Mouse (Mus musculus): ENCODE data around the gene Tmbim4. TPM values are rescaled to one million over a fixed set of nuclear protein-coding genes. Genes with fewer than 3 reads are reported as not detected.
"Not testable (repeated sequence)": the region's sequence is repeated elsewhere in the genome, so short reads cannot be mapped to it uniquely, and the experiment has no call there.

Tmbim4 gene
- polyA plus RNA-seq, 1 experiment from 2014 or later = 114 TPM

- 77% methylated on average over 13 of the region's 13 CpGs for WGBS
- Histone ChIP-seq H3K9me3 (ENCODE audit: control insufficient read depth, low read length) (no peaks in the 10 kb centered on the region), H3K4me2 (no peak overlapping the region), H3K27ac (ENCODE audit: low read depth, low read length) (no peak overlapping the region), H3K36me3 (ENCODE audit: control insufficient read depth, insufficient read depth, low read length) (no peaks in the 10 kb centered on the region), H3K27me3 (replicated peaks; ENCODE audit: control insufficient read depth, insufficient read depth, low read length) (peaks cover 11% of the 10 kb centered on the region), H3K4me1 (replicated peaks; ENCODE audit: control insufficient read depth, insufficient read depth, low read length) (peaks cover 3% of the 10 kb centered on the region), H3K4me3 (ENCODE audit: low read depth, low read length) (no peak overlapping the region), H3K9ac (ENCODE audit: low read depth, low read length) (no peak overlapping the region)
- DNase-seq (ENCODE audit: low spot score) (no peak), ATAC-seq (replicated peaks; ENCODE audit: low FRiP score) (no peak)
Measured at GRCm38 (mm10) chr10:120204591-120205210, 3.3 kb downstream of the Tmbim4 start.

GRCm38 (mm10) chr10:120208015-120208414, 6.6 kb downstream of the Tmbim4 start:
- Histone ChIP-seq H3K27me3 (replicated peaks; ENCODE audit: control insufficient read depth, insufficient read depth, low read length) (no peaks in the 10 kb centered on the region), H3K9me3 (ENCODE audit: control insufficient read depth, low read length) (no peaks in the 10 kb centered on the region), H3K4me2 (no peak overlapping the region), H3K4me3 (ENCODE audit: low read depth, low read length) (no peak overlapping the region), H3K4me1 (replicated peaks; ENCODE audit: control insufficient read depth, insufficient read depth, low read length) (peaks cover 8% of the 10 kb centered on the region; the same call in 1 of the 2 replicates), H3K27ac (ENCODE audit: low read depth, low read length) (no peak overlapping the region), H3K9ac (ENCODE audit: low read depth, low read length) (no peak overlapping the region), H3K36me3 (ENCODE audit: control insufficient read depth, insufficient read depth, low read length) (no peaks in the 10 kb centered on the region)
- WGBS = 73% methylated on average over 8 of the region's 8 CpGs
- DNase-seq (ENCODE audit: low spot score) = no peak
- ATAC-seq (replicated peaks; ENCODE audit: low FRiP score) = no peak

GRCm38 (mm10) chr10:120208575-120209538, 7.5 kb downstream of the Tmbim4 start:
- H3K9ac ChIP-seq (ENCODE audit: low read depth, low read length) = peak overlapping the region; percentile 94
- 3% methylated on average over 53 of the region's 53 CpGs for WGBS
- H3K27ac ChIP-seq (ENCODE audit: low read depth, low read length) = peak overlapping the region; percentile 29; the same call in 1 of the 2 replicates
- no peaks in the 10 kb centered on the region for H3K9me3 ChIP-seq (ENCODE audit: control insufficient read depth, low read length)
- ATAC-seq (replicated peaks; ENCODE audit: low FRiP score) = peak; percentile 88
- H3K4me1 ChIP-seq (replicated peaks; ENCODE audit: control insufficient read depth, insufficient read depth, low read length) = peaks cover 8% of the 10 kb centered on the region; the same call in 1 of the 2 replicates
- DNase-seq (ENCODE audit: low spot score) = peak; percentile 82
- H3K4me3 ChIP-seq (ENCODE audit: low read depth, low read length) = peak overlapping the region; percentile 91
- no peaks in the 10 kb centered on the region for H3K27me3 ChIP-seq (replicated peaks; ENCODE audit: control insufficient read depth, insufficient read depth, low read length)
- peak overlapping the region; percentile 74 for H3K4me2 ChIP-seq
- no peaks in the 10 kb centered on the region for H3K36me3 ChIP-seq (ENCODE audit: control insufficient read depth, insufficient read depth, low read length)

GRCm38 (mm10) chr10:120209539-120209925, 8.1 kb downstream of the Tmbim4 start:
- Histone ChIP-seq H3K27ac (ENCODE audit: low read depth, low read length) (no peak overlapping the region), H3K36me3 (ENCODE audit: control insufficient read depth, insufficient read depth, low read length) (no peaks in the 10 kb centered on the region), H3K4me1 (replicated peaks; ENCODE audit: control insufficient read depth, insufficient read depth, low read length) (peaks cover 8% of the 10 kb centered on the region; the same call in 1 of the 2 replicates), H3K4me2 (peak overlapping the region; percentile 74), H3K9me3 (ENCODE audit: control insufficient read depth, low read length) (no peaks in the 10 kb centered on the region), H3K27me3 (replicated peaks; ENCODE audit: control insufficient read depth, insufficient read depth, low read length) (no peaks in the 10 kb centered on the region), H3K9ac (ENCODE audit: low read depth, low read length) (peak overlapping the region; percentile 94), H3K4me3 (ENCODE audit: low read depth, low read length) (peak overlapping the region; percentile 91)
- ATAC-seq (replicated peaks; ENCODE audit: low FRiP score) = no peak
- WGBS = 61% methylated on average over 6 of the region's 6 CpGs
- DNase-seq (ENCODE audit: low spot score) = no peak

- Histone ChIP-seq H3K4me2 (peak overlapping the region; percentile 74), H3K9ac (ENCODE audit: low read depth, low read length) (no peak overlapping the region; the same call in 1 of the 2 replicates), H3K27ac (ENCODE audit: low read depth, low read length) (no peak overlapping the region), H3K36me3 (ENCODE audit: control insufficient read depth, insufficient read depth, low read length) (no peaks in the 10 kb centered on the region), H3K4me3 (ENCODE audit: low read depth, low read length) (peak overlapping the region; percentile 91; the same call in 1 of the 2 replicates), H3K9me3 (ENCODE audit: control insufficient read depth, low read length) (no peaks in the 10 kb centered on the region), H3K27me3 (replicated peaks; ENCODE audit: control insufficient read depth, insufficient read depth, low read length) (no peaks in the 10 kb centered on the region), H3K4me1 (replicated peaks; ENCODE audit: control insufficient read depth, insufficient read depth, low read length) (peaks cover 8% of the 10 kb centered on the region; the same call in 1 of the 2 replicates)
- DNase-seq (ENCODE audit: low spot score) (no peak), ATAC-seq (replicated peaks; ENCODE audit: low FRiP score) (no peak)
- WGBS = 82% methylated on average over 3 of the region's 3 CpGs
Measured at GRCm38 (mm10) chr10:120210096-120210495, 8.7 kb downstream of the Tmbim4 start.

GRCm38 (mm10) chr10:120217099-120217498, 15.7 kb downstream of the Tmbim4 start:
- H3K27me3 ChIP-seq (replicated peaks; ENCODE audit: control insufficient read depth, insufficient read depth, low read length); H3K9ac ChIP-seq (ENCODE audit: low read depth, low read length); H3K27ac ChIP-seq (ENCODE audit: low read depth, low read length); H3K4me1 ChIP-seq (replicated peaks; ENCODE audit: control insufficient read depth, insufficient read depth, low read length); ATAC-seq (replicated peaks; ENCODE audit: low FRiP score); H3K9me3 ChIP-seq (ENCODE audit: control insufficient read depth, low read length); H3K4me3 ChIP-seq (ENCODE audit: low read depth, low read length); H3K4me2 ChIP-seq; H3K36me3 ChIP-seq (ENCODE audit: control insufficient read depth, insufficient read depth, low read length); DNase-seq (ENCODE audit: low spot score): not testable (repeated sequence)
- WGBS = 83% methylated on average over 1 of the region's 1 CpGs

- Histone ChIP-seq H3K27ac (ENCODE audit: low read depth, low read length) (no peak overlapping the region), H3K4me2 (no peak overlapping the region), H3K9ac (ENCODE audit: low read depth, low read length) (no peak overlapping the region), H3K4me1 (replicated peaks; ENCODE audit: control insufficient read depth, insufficient read depth, low read length) (no peaks in the 10 kb centered on the region), H3K9me3 (ENCODE audit: control insufficient read depth, low read length) (no peaks in the 10 kb centered on the region), H3K27me3 (replicated peaks; ENCODE audit: control insufficient read depth, insufficient read depth, low read length) (no peaks in the 10 kb centered on the region), H3K4me3 (ENCODE audit: low read depth, low read length) (no peak overlapping the region), H3K36me3 (ENCODE audit: control insufficient read depth, insufficient read depth, low read length) (peaks cover 10% of the 10 kb centered on the region; the same call in 1 of the 2 replicates)
- ATAC-seq (replicated peaks; ENCODE audit: low FRiP score) (no peak), DNase-seq (ENCODE audit: low spot score) (no peak)
- 93% methylated on average over 10 of the region's 10 CpGs for WGBS
Measured at GRCm38 (mm10) chr10:120218996-120219395, 17.6 kb downstream of the Tmbim4 start.

GRCm38 (mm10) chr10:120219578-120220359, 18.4 kb downstream of the Tmbim4 start:
- no peaks in the 10 kb centered on the region for H3K27me3 ChIP-seq (replicated peaks; ENCODE audit: control insufficient read depth, insufficient read depth, low read length)
- no peak overlapping the region for H3K9ac ChIP-seq (ENCODE audit: low read depth, low read length)
- ATAC-seq (replicated peaks; ENCODE audit: low FRiP score) (no peak), DNase-seq (ENCODE audit: low spot score) (no peak)
- H3K27ac ChIP-seq (ENCODE audit: low read depth, low read length) = no peak overlapping the region
- no peaks in the 10 kb centered on the region for H3K4me1 ChIP-seq (replicated peaks; ENCODE audit: control insufficient read depth, insufficient read depth, low read length)
- no peak overlapping the region for H3K4me3 ChIP-seq (ENCODE audit: low read depth, low read length)
- no peak overlapping the region for H3K4me2 ChIP-seq
- H3K9me3 ChIP-seq (ENCODE audit: control insufficient read depth, low read length) = no peaks in the 10 kb centered on the region
- H3K36me3 ChIP-seq (ENCODE audit: control insufficient read depth, insufficient read depth, low read length) = peaks cover 10% of the 10 kb centered on the region; the same call in 1 of the 2 replicates
- WGBS = 62% methylated on average over 14 of the region's 14 CpGs
